Mouse (Mus musculus) C2C12 (cell line): Measurements from ENCODE around the gene Sptb. TPM values are rescaled to one million over a fixed set of nuclear protein-coding genes. Genes with fewer than 3 reads are reported as not detected.

Experiments
- H3K27me3 ChIP-seq: one replicate; pipeline ENCODE4 v1.6.1; 2011; ENCODE audit not compliant: control insufficient read depth, insufficient read depth, insufficient read length
- H3K36me3 ChIP-seq: one replicate; pipeline ENCODE4 v1.6.1; 2011; ENCODE audit not compliant: control insufficient read depth, insufficient read depth
- H3K4me3 ChIP-seq: one replicate; pipeline ENCODE4 v1.5.1; 2011; ENCODE audit warnings: mild to moderate bottlenecking, control low read depth; ENCODE audit not compliant: poor library complexity, insufficient read depth, severe bottlenecking
- H3K79me2 ChIP-seq: one replicate; pipeline ENCODE4 v1.6.1; 2011; ENCODE audit not compliant: control insufficient read depth, insufficient read depth
- H3K79me3 ChIP-seq: one replicate; pipeline ENCODE4 v1.6.1; 2011; ENCODE audit warnings: low read depth, control low read depth
- H3ac ChIP-seq: one replicate; pipeline ENCODE3; 2011; ENCODE audit warnings: low read depth; ENCODE audit not compliant: control insufficient read depth, insufficient read length
- CEBPB ChIP-seq: IDR thresholded peaks from one replicate; pipeline ENCODE4 v1.6.1; 2011; ENCODE audit warnings: low read depth, mild to moderate bottlenecking, control low read depth, moderate library complexity
- CTCF ChIP-seq: IDR thresholded peaks from one replicate; pipeline ENCODE4 v1.5.1; 2011; ENCODE audit not compliant: control insufficient read depth, insufficient read depth, insufficient read length
- FOSL1 ChIP-seq: IDR thresholded peaks from one replicate; pipeline ENCODE4 v1.8.0; 2011; ENCODE audit warnings: mild to moderate bottlenecking, low read length; ENCODE audit not compliant: poor library complexity, insufficient read depth, severe bottlenecking
- MAX ChIP-seq: IDR thresholded peaks from one replicate; pipeline ENCODE4 v1.6.1; 2011; ENCODE audit warnings: mild to moderate bottlenecking, control low read depth
- MYOD1 ChIP-seq: IDR thresholded peaks from one replicate; pipeline ENCODE4 v1.6.1; 2011; ENCODE audit warnings: low read depth; ENCODE audit not compliant: control insufficient read depth, insufficient read length
- MYOG ChIP-seq: IDR thresholded peaks from one replicate; pipeline ENCODE4 v1.6.1; 2011; ENCODE audit not compliant: control insufficient read depth, insufficient read length; ENCODE audit errors: extremely low read depth
- USF1 ChIP-seq: IDR thresholded peaks from one replicate; pipeline ENCODE4 v1.6.1; 2011; ENCODE audit warnings: low read depth, mild to moderate bottlenecking, control low read depth, moderate library complexity
- polyA plus RNA-seq: library from polyadenylated mRNA; unstranded; fragments of >200 nt; fragmentation: generic; extraction: Trizol; gene quantifications from one replicate; pipeline ENCODE4 v1.2.1, GENCODE M21; 2012; ENCODE audit warnings: missing spikeins

Gene Sptb
- polyA plus RNA-seq, 1 experiment = 0.15 TPM

- Histone ChIP-seq H3K4me3 (no peak overlapping the region), H3K36me3 (no peaks in the 10 kb centered on the region), H3K79me3 (no peaks in the 10 kb centered on the region), H3K79me2 (no peaks in the 10 kb centered on the region), H3ac (no peak overlapping the region), H3K27me3 (no peaks in the 10 kb centered on the region)
- TF ChIP-seq CTCF = peak; percentile 33
- no peak for TF ChIP-seq FOSL1
These were observed 118.1 kb downstream of the Sptb start for GRCm38 (mm10) chr12:76592213-76592612.

- no peak overlapping the region for H3K4me3 ChIP-seq
- H3K79me3 ChIP-seq = no peaks in the 10 kb centered on the region
- H3K27me3 ChIP-seq = no peaks in the 10 kb centered on the region
- H3ac ChIP-seq = no peak overlapping the region
- TF ChIP-seq FOSL1 (no peak), USF1 (no peak), CEBPB (no peak), MYOG (no peak), CTCF (no peak), MYOD1 (no peak), MAX (no peak)
- H3K36me3 ChIP-seq = no peaks in the 10 kb centered on the region
- H3K79me2 ChIP-seq = no peaks in the 10 kb centered on the region
These were observed 119.3 kb downstream of the Sptb start for GRCm38 (mm10) chr12:76591037-76591436.

GRCm38 (mm10) chr12:76589531-76589930 is 120.8 kb downstream of the Sptb start:
- Histone ChIP-seq H3K27me3 (no peaks in the 10 kb centered on the region), H3K79me3 (no peaks in the 10 kb centered on the region), H3K4me3 (no peak overlapping the region), H3K79me2 (no peaks in the 10 kb centered on the region), H3K36me3 (no peaks in the 10 kb centered on the region), H3ac (no peak overlapping the region)
- TF ChIP-seq MAX (no peak), MYOG (no peak), CEBPB (no peak), USF1 (no peak), CTCF (no peak), FOSL1 (no peak), MYOD1 (no peak)

GRCm38 (mm10) chr12:76587357-76587756 is 123.0 kb downstream of the Sptb start:
- TF ChIP-seq MAX (no peak), USF1 (no peak), MYOG (no peak), MYOD1 (no peak), CEBPB (no peak), CTCF (no peak), FOSL1 (no peak)
- Histone ChIP-seq H3ac (no peak overlapping the region), H3K27me3 (no peaks in the 10 kb centered on the region), H3K4me3 (no peak overlapping the region), H3K79me2 (no peaks in the 10 kb centered on the region), H3K36me3 (no peaks in the 10 kb centered on the region), H3K79me3 (no peaks in the 10 kb centered on the region)

GRCm38 (mm10) chr12:76585028-76585427 is 125.3 kb downstream of the Sptb start:
- Histone ChIP-seq H3K4me3 (no peak overlapping the region), H3K36me3 (no peaks in the 10 kb centered on the region), H3K79me2 (no peaks in the 10 kb centered on the region), H3K27me3 (no peaks in the 10 kb centered on the region), H3K79me3 (no peaks in the 10 kb centered on the region), H3ac (no peak overlapping the region)
- TF ChIP-seq CEBPB (no peak), MYOG (no peak), MAX (no peak), CTCF (no peak), MYOD1 (no peak)

- no peaks in the 10 kb centered on the region for H3K79me2 ChIP-seq
- no peaks in the 10 kb centered on the region for H3K27me3 ChIP-seq
- TF ChIP-seq CTCF = no peak
- TF ChIP-seq MAX = no peak
- no peak for TF ChIP-seq FOSL1
- TF ChIP-seq USF1 = no peak
- TF ChIP-seq MYOG = no peak
- TF ChIP-seq CEBPB = no peak
- no peak for TF ChIP-seq MYOD1
- H3K36me3 ChIP-seq = peaks cover 7% of the 10 kb centered on the region
- no peak overlapping the region for H3K4me3 ChIP-seq
- no peak overlapping the region for H3ac ChIP-seq
- no peaks in the 10 kb centered on the region for H3K79me3 ChIP-seq
These were observed 126.9 kb downstream of the Sptb start for GRCm38 (mm10) chr12:76583454-76583853.
